Mouse (Mus musculus) liver, embryonic 14.5 days (tissue): ENCODE measurements at regions not wholly inside any gene's neighbourhood (a gene's known extent, or its start where the extent isn't known, plus 50 kb on each side); places are given as distances from the start of the nearest gene placed in this dataset.

Experiments used
- CTCF ChIP-seq: IDR thresholded peaks from 2 replicates; pipeline ENCODE4 v1.5.1; 2016; ENCODE audit warnings: antibody characterized with exemption, low read depth, control low read depth
- EP300 ChIP-seq: IDR thresholded peaks from 2 replicates; pipeline ENCODE4 v1.6.1; 2016; ENCODE audit warnings: antibody characterized with exemption, low read depth

DNA sequence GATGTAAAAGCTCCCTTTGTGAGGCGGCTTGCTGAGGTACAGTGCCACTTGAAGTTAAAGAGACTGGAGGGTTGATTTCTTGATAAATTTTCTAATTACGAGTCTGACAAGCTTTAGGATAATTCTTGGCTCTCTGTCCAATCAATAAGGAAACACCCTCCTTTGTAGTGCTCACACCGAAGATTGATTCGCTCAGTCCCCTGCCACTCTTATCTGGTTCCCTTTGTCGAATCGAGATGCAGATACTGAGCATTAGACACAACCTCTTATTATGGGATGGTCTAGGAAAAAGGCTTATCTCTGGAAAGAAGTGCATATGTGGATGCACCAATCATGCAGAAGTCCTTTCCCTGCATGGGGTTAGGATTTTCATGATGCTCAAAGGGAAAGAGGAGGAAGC is 261.5 kb upstream of the Cntnap4 start:
- TF ChIP-seq CTCF (no peak), EP300 (no peak)
